Mouse (Mus musculus): ENCODE measurements around the gene Selenot.

GRCm38 (mm10) chr3:58621066-58621465, 44.6 kb downstream of the Selenot start:
- TF ChIP-seq TAL1 (IDR thresholded peaks at IDR 0.05; ENCODE audit: low read length) (no peak), GATA1 (IDR thresholded peaks at IDR 0.05; ENCODE audit: low read length) (no peak)
